Mouse (Mus musculus) gastrocnemius, postnatal 14 days (tissue): ENCODE results near the gene Crcp. TPM values are rescaled to one million over a fixed set of nuclear protein-coding genes. Genes with fewer than 3 reads are reported as not detected.
A peak's percentile ranks its signal among the peaks of the same experiment; 100 is the strongest.

Experiments used
- DNase-seq: peaks from one replicate; pipeline ENCODE4 v3.0.0; 2021; ENCODE audit warnings: mixed read lengths
- intact Hi-C: fragments of 180-260 bp; cut with DNase I; formaldehyde crosslinking; loops from one replicate; pipeline ENCODE4 v1.15.1; 2025; ENCODE audit warnings: low total_unique reads
- total RNA-seq, 2 experiments: library from RNA; stranded (reverse); gene quantifications; 2 replicates each; pipeline ENCODE4 v1.2.3; 2021

Gene Crcp
- total RNA-seq, 2 experiments from 2014 or later: 11.1 to 12.6 TPM

- intact Hi-C loops: no loop called here
Measured at GRCm38 (mm10) chr5:130081181-130081881, 52.2 kb downstream of the Crcp start.

GRCm38 (mm10) chr5:130082431-130082830, 53.3 kb downstream of the Crcp start:
- intact Hi-C loops: no loop called here
- DNase-seq: no peak

More at GRCm38 (mm10) chr5:130081181-130081881, 52.2 kb downstream of the Crcp start:
- no peak for DNase-seq

GRCm38 (mm10) chr5:130084271-130084670, 55.2 kb downstream of the Crcp start:
- DNase-seq: no peak
- intact Hi-C loops: no loop called here

GRCm38 (mm10) chr5:130088008-130088407, 58.9 kb downstream of the Crcp start:
- intact Hi-C loops: no loop called here
- no peak for DNase-seq

GRCm38 (mm10) chr5:130088612-130089011, 59.5 kb downstream of the Crcp start:
- intact Hi-C loops: no loop called here
- no peak for DNase-seq

- DNase-seq: no peak
- intact Hi-C loops: no loop called here
Measured at GRCm38 (mm10) chr5:130089177-130089576, 60.1 kb downstream of the Crcp start.

- intact Hi-C loops: no loop called here
- peak; percentile 25 for DNase-seq
Measured at GRCm38 (mm10) chr5:130089626-130090393, 60.7 kb downstream of the Crcp start.

GRCm38 (mm10) chr5:130096754-130097153, 67.7 kb downstream of the Crcp start:
- intact Hi-C loops: no loop called here

GRCm38 (mm10) chr5:130097837-130098236, 68.7 kb downstream of the Crcp start:
- intact Hi-C loops: no loop called here
- no peak for DNase-seq

More at GRCm38 (mm10) chr5:130096754-130097153, 67.7 kb downstream of the Crcp start:
- no peak for DNase-seq

GRCm38 (mm10) chr5:130101724-130102123, 72.6 kb downstream of the Crcp start:
- DNase-seq: no peak
- intact Hi-C loops: no loop called here

GRCm38 (mm10) chr5:130109348-130109747, 80.3 kb downstream of the Crcp start:
- intact Hi-C loops: no loop called here
- no peak for DNase-seq

Other genes with a start within 250 kb of the Crcp start
- gene Psph, start 241.8 kb upstream of the Crcp start, total RNA-seq: 10 to 100 TPM; 13.0 to 16.2 TPM
- gene Sumf2, start 182.3 kb upstream of the Crcp start, total RNA-seq: 10 to 100 TPM in 1 of 2 experiments, 1 to 10 TPM in 1; 9.2 to 10.4 TPM
- gene Chchd2, start 141.8 kb upstream of the Crcp start, total RNA-seq: 100 to 1,000 TPM; 477 to 529 TPM
- gene Zbed5, start 133.6 kb upstream of the Crcp start, total RNA-seq: under 1 TPM; 0.53 to 0.84 TPM
- 100 to 1,000 TPM; 245 to 293 TPM for gene Phkg1, start 130.7 kb upstream of the Crcp start, total RNA-seq
- under 1 TPM; 0.11 to 0.39 TPM for gene Nupr1l, start 120.8 kb upstream of the Crcp start, total RNA-seq
- gene Vkorc1l1, start 87.3 kb upstream of the Crcp start, total RNA-seq: 10 to 100 TPM; 16.2 to 17.4 TPM
- 10 to 100 TPM; 10.6 to 13.4 TPM for gene Gusb, start 26.2 kb upstream of the Crcp start, total RNA-seq
- 10 to 100 TPM; 12.5 to 15.8 TPM for gene Asl, start within 50 bp of the Crcp start, total RNA-seq
- gene Tpst1, start 44.0 kb downstream of the Crcp start, total RNA-seq: 10 to 100 TPM; 15.6 to 22.6 TPM
- 1 to 10 TPM; 1.7 to 3.1 TPM for gene Kctd7, start 115.6 kb downstream of the Crcp start, total RNA-seq
- 10 to 100 TPM; 46.4 to 46.9 TPM for gene Rabgef1, start 142.5 kb downstream of the Crcp start, total RNA-seq
- 10 to 100 TPM; 28.6 to 29.6 TPM for gene Tmem248, start 187.8 kb downstream of the Crcp start, total RNA-seq
- gene Sbds, start 226.2 kb downstream of the Crcp start, total RNA-seq: 10 to 100 TPM; 22.6 to 23.4 TPM
- 1 to 10 TPM; 7.8 to 9.1 TPM for gene Tyw1, start 226.3 kb downstream of the Crcp start, total RNA-seq